Mouse (Mus musculus): ENCODE results near the gene Thnsl1.

The Thnsl1 gene

DNA sequence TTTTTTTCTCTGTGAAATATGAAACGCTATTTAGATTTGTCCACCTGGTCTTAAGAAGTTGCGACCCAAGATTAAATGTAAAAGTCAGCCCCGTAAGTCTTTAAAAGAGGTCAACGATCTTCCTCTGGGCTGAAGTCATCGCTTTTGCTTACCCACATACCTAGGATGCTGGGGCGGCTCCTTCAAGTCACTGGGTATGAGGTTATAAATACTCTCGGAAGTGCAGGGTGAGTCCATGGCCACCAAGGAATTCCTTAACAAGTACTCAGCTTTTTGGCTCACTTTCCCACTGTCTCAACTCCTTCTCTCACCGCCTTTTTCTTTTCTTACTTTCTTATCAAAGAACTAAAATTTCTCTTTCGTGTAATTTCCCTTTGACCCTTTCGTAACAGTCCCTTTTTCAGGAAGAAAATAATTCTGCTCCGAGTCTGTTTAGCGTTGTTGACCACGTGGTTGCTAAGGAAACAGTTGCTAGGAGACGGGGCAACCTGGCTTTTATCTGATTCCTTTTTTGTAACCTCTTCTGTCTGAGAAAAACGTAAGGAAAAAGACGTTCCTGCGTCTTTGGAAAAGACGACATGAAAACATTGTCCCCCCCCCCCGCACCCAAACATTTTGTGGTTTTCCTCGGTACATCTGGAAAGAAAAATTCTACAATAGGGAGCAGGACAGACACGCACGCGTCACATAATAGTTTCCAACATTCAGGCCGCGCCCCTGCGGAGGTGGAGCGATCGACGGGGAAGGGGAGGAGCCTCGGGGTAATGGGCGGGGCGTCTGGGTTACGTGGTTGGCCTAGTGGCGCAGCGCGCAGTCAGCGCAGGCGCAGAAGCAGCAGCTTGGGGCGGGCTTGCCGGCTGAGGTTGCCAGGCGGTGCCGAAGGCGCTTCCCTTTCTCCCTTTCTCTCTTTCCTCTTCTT lies at the start of gene Thnsl1, which contains the start of gene Enkur:
Gene Thnsl1 (plus strand): TSS at position 813 of the 919 bp plus-strand sequence.
Gene Enkur (minus strand): TSS at position 454 of the 919 bp plus-strand sequence.
- peak; percentile 98 for DNase-seq (ENCODE audit: extremely low spot score, low spot score)

GRCm38 (mm10) chr2:21164296-21164695 lies 41.2 kb upstream of the Thnsl1 start:
- no peak for DNase-seq (ENCODE audit: extremely low spot score, low spot score)

DNA sequence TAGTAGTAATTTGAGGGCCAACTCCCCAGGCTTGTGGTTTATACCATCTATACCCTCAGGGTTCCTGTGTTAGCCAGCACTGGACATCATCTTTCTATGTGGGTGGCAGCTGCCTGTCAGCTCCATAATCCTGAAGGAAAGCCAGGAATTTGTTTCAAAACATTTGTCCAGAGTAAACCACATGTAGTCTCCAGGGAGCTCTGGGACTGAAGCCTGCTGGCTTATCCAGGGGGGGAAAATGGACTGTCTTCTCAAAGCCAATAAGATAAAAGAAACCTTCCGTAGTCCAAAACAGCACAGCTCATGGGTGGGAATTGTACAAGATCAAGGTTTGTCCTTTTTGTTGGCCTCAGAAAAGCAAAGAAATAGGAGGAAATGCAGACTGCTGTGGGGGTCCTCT lies 37.6 kb upstream of the Thnsl1 start:
- DNase-seq (ENCODE audit: extremely low spot score, low spot score): no peak

DNA sequence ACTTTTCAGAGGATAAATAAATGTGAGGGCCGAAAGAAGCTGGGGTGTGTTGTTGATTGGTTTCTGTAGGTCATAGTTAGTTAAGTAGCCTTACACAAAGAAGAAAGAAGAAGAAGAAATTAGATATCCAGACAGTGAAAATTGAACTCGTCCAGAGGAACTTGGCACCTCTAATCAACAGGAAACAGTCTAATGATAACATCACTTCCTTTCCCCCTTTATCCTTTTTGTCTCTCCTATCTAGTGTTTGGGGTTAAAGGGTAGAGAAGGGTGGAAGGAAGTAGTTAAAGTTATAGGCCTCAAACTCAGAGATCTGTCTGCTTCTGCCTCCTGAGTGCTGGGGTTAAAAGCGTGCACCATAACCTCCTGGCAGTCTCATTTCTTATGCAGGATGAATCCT lies 32.7 kb upstream of the Thnsl1 start:
- no peak for DNase-seq (ENCODE audit: extremely low spot score, low spot score)

DNA sequence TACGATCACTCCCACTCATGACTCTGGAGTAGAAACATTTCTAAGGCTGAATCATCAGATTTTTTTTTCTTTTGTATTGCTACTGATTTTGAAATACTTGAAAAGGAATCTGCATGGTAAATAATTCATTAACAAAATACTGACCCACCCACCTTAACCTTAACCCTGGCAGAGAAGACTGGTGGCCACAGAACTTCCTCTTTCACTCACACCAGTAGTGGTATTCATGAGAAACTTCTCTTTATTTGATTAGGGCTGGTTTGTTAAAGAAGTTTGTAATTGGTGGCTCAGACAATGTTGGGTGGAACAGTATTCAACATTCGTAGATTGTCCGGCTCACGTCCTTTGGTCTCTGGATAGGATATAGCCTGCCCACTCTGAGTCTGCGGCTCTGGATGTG lies 26.4 kb upstream of the Thnsl1 start:
- DNase-seq (ENCODE audit: extremely low spot score, low spot score): no peak

DNA sequence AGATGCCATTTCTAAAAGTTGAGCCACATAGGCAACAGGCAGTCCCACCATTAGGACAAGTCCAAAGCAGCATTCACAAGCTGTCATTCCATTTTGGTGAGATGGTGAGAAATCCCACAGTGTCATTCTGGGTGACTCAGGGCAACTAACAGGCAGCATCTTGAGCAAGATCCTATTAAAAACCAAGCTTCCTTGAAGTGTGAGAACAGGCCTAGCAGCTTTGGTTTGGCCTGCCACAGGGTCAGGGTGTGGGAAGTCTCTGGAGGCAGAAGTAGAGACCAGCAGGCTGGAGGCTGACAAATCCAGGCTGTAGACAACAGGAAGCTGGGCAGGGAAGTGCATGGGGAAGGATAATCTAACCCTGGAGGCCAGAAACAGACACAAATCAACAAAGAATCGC lies 22.7 kb upstream of the Thnsl1 start:
- no peak for DNase-seq (ENCODE audit: extremely low spot score, low spot score)

GRCm38 (mm10) chr2:21187576-21187975 lies 17.9 kb upstream of the Thnsl1 start:
- DNase-seq (ENCODE audit: extremely low spot score, low spot score): peak; percentile 49

DNA sequence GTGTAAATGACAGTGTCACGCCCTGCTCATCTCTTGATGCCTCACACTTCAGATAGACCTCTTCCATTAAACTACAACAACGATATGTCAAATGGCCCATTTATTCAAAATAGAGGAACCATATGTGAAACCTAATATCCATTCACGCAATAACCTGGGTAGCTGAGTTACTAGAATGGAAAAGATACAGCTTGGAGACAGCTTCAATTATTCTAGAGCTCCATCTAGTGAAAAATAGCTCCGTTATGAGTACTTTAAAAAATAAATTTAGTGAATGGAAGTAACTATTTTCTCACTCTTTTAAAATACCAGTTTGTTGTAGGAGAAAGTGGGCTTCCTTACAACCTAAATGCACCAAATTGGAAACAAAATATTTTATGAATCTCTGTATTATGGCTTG lies 16.9 kb upstream of the Thnsl1 start:
- DNase-seq (ENCODE audit: extremely low spot score, low spot score): no peak

- no peak for DNase-seq (ENCODE audit: extremely low spot score, low spot score)
Measured at GRCm38 (mm10) chr2:21191232-21191631, 14.3 kb upstream of the Thnsl1 start.

- DNase-seq (ENCODE audit: extremely low spot score, low spot score): no peak
Measured at GRCm38 (mm10) chr2:21195233-21195632, 10.3 kb upstream of the Thnsl1 start.

DNA sequence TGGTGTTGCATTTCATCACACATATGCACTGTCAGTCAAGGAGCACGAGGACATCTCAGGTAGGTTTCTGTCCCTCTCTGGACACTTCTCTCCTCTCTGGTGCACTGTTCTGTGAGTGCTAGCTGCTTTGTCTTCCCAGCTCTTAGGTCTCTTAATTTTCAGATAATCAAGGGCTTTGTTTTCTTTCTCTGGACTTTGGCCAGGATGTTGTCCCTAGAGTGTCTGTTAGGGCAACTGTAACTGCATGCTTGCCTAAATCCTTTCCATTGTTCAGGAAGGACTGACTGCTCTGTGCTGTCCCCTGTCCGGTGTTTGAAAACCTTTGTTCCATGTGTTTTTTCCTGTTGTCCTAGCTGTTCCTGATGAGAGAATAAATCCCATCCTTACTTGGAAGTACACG lies 6.5 kb upstream of the Thnsl1 start:
- no peak for DNase-seq (ENCODE audit: extremely low spot score, low spot score)

DNA sequence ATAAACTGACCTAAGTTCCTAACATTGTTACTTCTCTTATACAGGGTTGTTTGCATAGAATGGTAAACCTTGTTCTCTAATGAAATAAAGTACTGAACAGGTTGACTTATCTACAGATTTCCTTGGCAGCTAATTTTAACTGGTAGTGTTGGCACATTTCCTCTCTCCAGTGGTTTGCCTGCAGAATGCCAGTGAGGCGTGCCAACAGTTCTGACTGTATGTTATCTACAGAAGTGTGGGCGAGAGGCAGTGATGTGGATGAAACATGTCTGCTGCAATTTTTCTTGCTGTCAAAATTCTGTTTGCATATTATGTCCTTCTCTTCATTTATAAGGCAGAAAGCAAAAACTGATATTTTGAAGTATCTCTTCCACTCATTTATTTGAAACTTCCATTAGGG lies 2.8 kb upstream of the Thnsl1 start:
- no peak for DNase-seq (ENCODE audit: extremely low spot score, low spot score)

GRCm38 (mm10) chr2:21205831-21206159 lies 271 bp downstream of the Thnsl1 start:
- DNase-seq (ENCODE audit: extremely low spot score, low spot score): no peak

GRCm38 (mm10) chr2:21206278-21206677 lies 754 bp downstream of the Thnsl1 start:
- no peak for DNase-seq (ENCODE audit: extremely low spot score, low spot score)

DNA sequence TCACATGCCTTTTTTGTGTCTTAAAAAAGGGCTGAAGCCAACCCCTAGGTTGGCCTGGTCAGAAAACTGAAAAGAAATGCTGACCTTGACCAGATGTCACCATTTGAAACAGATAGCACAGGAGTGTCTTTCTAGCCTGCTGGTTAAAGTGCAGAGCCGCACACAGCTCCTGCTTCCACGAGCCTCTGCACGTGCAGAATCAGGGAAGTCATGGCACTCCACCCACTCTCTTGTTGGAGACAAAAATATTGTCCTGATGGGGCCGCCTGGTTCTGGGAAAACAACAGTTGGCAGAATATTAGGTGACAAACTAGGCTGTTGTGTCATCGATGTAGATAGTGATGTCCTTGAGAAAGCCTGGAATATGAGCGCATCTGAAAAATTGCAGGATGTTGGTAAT lies 5.8 kb downstream of the Thnsl1 start:
- DNase-seq (ENCODE audit: extremely low spot score, low spot score): no peak

GRCm38 (mm10) chr2:21214322-21214721 lies 8.8 kb downstream of the Thnsl1 start:
- no peak for DNase-seq (ENCODE audit: extremely low spot score, low spot score)

DNA sequence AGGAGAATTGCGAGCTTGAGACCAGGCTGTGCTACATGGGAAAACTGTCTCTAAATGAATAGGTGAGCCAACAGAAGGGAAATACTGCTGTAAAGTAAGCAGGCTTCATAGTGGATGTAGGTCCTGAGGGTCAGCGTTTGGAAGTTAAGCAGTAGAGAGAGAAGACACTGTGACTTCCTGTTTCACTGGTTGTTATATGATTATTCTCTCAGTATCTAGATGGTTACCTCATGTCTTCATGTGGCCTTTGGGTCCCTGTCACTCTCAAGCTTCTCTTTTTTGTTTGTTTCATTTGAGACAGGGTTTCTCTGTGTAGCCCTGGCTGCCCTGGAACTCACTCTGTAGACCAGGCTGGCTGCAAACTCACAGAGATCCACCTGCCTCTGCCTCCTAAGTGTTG lies 9.8 kb downstream of the Thnsl1 start:
- no peak for DNase-seq (ENCODE audit: extremely low spot score, low spot score)

- DNase-seq (ENCODE audit: extremely low spot score, low spot score): no peak
Measured at GRCm38 (mm10) chr2:21222453-21223384, 17.2 kb downstream of the Thnsl1 start.

DNA sequence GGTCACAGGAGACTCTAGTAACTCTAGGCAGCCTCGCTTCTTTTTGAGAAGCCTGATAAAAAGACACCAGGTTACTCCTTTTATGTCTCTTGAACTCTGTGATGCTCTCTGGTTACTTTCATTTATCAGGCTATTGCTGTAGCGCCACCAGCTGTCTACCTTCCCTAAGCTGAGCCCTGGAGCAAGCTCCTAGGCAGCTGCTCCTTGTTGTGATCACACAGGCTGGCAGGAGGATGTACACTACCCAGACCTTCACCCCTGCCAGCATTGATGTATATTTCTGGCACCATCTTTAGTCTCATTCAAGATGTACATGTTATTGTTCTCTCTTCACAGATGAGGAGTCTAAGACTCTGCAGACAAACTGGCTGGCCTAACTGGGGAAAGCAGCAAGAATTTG lies 24.8 kb downstream of the Thnsl1 start:
- no peak for DNase-seq (ENCODE audit: extremely low spot score, low spot score)

GRCm38 (mm10) chr2:21231147-21231546 lies 25.6 kb downstream of the Thnsl1 start:
- DNase-seq (ENCODE audit: extremely low spot score, low spot score): no peak

DNA sequence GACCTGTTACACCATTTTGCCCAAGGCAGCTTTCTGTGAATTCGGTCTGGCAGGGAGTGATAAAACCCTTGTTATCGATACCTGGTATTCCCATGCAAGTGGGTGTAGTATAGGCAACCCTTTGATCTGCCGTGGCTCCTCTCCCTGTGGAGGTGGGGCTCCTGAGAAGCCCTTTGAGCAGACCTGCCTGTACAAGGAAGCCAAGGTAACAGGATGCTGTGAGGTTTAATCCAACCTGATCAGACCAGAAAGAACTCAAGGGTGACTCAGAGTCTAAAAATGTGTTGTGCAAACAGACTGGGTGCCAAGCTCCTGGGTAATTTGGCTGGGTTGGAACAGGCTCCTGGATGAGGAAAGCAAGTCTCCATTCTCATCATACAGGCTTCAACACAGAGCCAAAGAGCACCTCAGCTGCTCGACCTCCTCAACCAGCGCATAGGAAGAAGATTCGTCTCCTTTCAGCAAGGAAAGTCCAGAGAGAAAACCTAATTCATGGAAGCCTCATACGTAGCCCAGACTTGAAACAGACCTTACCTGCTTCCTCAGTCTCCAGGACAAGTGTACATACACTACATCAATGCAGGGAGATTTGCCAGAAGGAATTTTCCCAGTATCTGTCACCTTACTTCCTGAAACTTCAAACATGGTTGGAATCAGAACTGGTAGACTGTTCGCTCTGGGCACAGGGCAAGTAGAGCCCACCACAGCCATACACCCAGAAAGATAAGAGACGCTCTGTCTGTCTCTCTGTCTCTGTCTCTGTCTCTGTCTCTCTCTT lies 29.5 kb downstream of the Thnsl1 start:
- no peak for DNase-seq (ENCODE audit: extremely low spot score, low spot score)

Measured in neural tube, embryonic 10.5 days (tissue).